ENCODE assay signal across 8 mouse cellular contexts in genomic region chr17:27028284-27028795, GRCm38 (mm10). TPM values are rescaled to one million over a fixed set of nuclear protein-coding genes. Genes with fewer than 3 reads are reported as not detected.
DNase-seq lines count a peak whose midpoint lies in the region; ATAC-seq and TF ChIP-seq lines count a peak whose summit lies in the region.

No protein-coding gene starts in this region.

- no peaks in the 10 kb centered on the region for H3K27me3 ChIP-seq in heart, embryonic 12.5 days (replicated peaks)
- no peaks in the 10 kb centered on the region for H3K27me3 ChIP-seq in kidney, postnatal 0 days (ENCODE audit: insufficient read depth, low read length)
- H3K27me3 ChIP-seq in liver, embryonic 11.5 days (replicated peaks; ENCODE audit: control insufficient read depth, insufficient read depth, low read length) = no peaks in the 10 kb centered on the region
- H3K27me3 ChIP-seq in stomach, embryonic 14.5 days (ENCODE audit: control insufficient read depth, insufficient read depth, low read length) = no peaks in the 10 kb centered on the region

- DNase-seq in B cell, adult 2 months = peak; percentile 88 to 90
- DNase-seq in brain, adult 2 months (ENCODE audit: low read depth, low spot score) = peak; percentile 95
- DNase-seq in kidney, postnatal 0 days (ENCODE audit: low spot score) = peak; percentile 96
- DNase-seq in liver, embryonic 11.5 days (ENCODE audit: low spot score) = peak; percentile 92
- peak; percentile 87 for DNase-seq in naive thymus-derived CD4-positive, alpha-beta T cell, adult 2 months (ENCODE audit: low read depth)

- peaks cover 30% of the 10 kb centered on the region for H3K36me3 ChIP-seq in heart, embryonic 12.5 days
- peaks cover 16% of the 10 kb centered on the region; the same call in 1 of the 2 replicates for H3K36me3 ChIP-seq in kidney, postnatal 0 days (ENCODE audit: insufficient read depth, low read length)
- peaks cover 12% of the 10 kb centered on the region for H3K36me3 ChIP-seq in liver, embryonic 11.5 days (ENCODE audit: control insufficient read depth, insufficient read depth, low read length)
- peaks cover 11% of the 10 kb centered on the region for H3K36me3 ChIP-seq in stomach, embryonic 14.5 days (ENCODE audit: control insufficient read depth, insufficient read depth, low read length)

- H3K9me3 ChIP-seq in heart, embryonic 12.5 days (replicated peaks) = no peaks in the 10 kb centered on the region
- no peaks in the 10 kb centered on the region for H3K9me3 ChIP-seq in kidney, postnatal 0 days (replicated peaks; ENCODE audit: low read length)
- no peaks in the 10 kb centered on the region for H3K9me3 ChIP-seq in liver, embryonic 11.5 days (ENCODE audit: control insufficient read depth, low read length)
- no peaks in the 10 kb centered on the region for H3K9me3 ChIP-seq in stomach, embryonic 14.5 days (ENCODE audit: control insufficient read depth, low read depth, low read length)

- H3K4me3 ChIP-seq in heart, embryonic 12.5 days = peak overlapping the region; percentile 79
- H3K4me3 ChIP-seq in kidney, postnatal 0 days (replicated peaks; ENCODE audit: low read depth, low read length) = peak overlapping the region; percentile 78
- peak overlapping the region; percentile 69 for H3K4me3 ChIP-seq in liver, embryonic 11.5 days (ENCODE audit: low read depth, low read length)
- peak overlapping the region; percentile 84 for H3K4me3 ChIP-seq in stomach, embryonic 14.5 days (ENCODE audit: low read depth, low read length)

- peak; percentile 90 for TF ChIP-seq CTCF in kidney, postnatal 0 days (IDR thresholded peaks at IDR 0.05; ENCODE audit: low read depth)

- peak overlapping the region; percentile 91 for H3K4me2 ChIP-seq in heart, embryonic 12.5 days
- peak overlapping the region; percentile 96 for H3K4me2 ChIP-seq in kidney, postnatal 0 days (ENCODE audit: low read length)
- peak overlapping the region; percentile 88 for H3K4me2 ChIP-seq in liver, embryonic 11.5 days
- H3K4me2 ChIP-seq in stomach, embryonic 14.5 days (replicated peaks; ENCODE audit: low read depth, low read length) = peak overlapping the region; percentile 77

- peaks cover 31% of the 10 kb centered on the region for H3K4me1 ChIP-seq in heart, embryonic 12.5 days (replicated peaks)
- 0 out of 2 replicates have a peak, but pooled peaks cover 7% of the 10 kb centered on the region for H3K4me1 ChIP-seq in kidney, postnatal 0 days (replicated peaks; ENCODE audit: insufficient read depth, low read length)
- H3K4me1 ChIP-seq in liver, embryonic 11.5 days (replicated peaks; ENCODE audit: control insufficient read depth, insufficient read depth, low read length) = peaks cover 24% of the 10 kb centered on the region
- peaks cover 12% of the 10 kb centered on the region; the same call in 1 of the 2 replicates for H3K4me1 ChIP-seq in stomach, embryonic 14.5 days (ENCODE audit: control insufficient read depth, insufficient read depth, low read length)

- H3K27ac ChIP-seq in heart, embryonic 12.5 days (ENCODE audit: poor library complexity, severe bottlenecking) = peak overlapping the region; percentile 73
- H3K27ac ChIP-seq in kidney, postnatal 0 days = peak overlapping the region; percentile 85
- peak overlapping the region; percentile 36 for H3K27ac ChIP-seq in liver, embryonic 11.5 days (ENCODE audit: low read depth, low read length)
- peak overlapping the region; percentile 69; the same call in 1 of the 2 replicates for H3K27ac ChIP-seq in stomach, embryonic 14.5 days (ENCODE audit: low read length)

- WGBS in heart, embryonic 12.5 days = 0% methylated on average over 19 of the region's 19 CpGs
- under 1% methylated on average over 19 of the region's 19 CpGs for WGBS in kidney, postnatal 0 days
- 2% methylated on average over 18 of the region's 19 CpGs for WGBS in liver, embryonic 11.5 days
- WGBS in stomach, embryonic 14.5 days = under 1% methylated on average over 19 of the region's 19 CpGs

- peak; percentile 90 for ATAC-seq in erythroblast, adult 5-6 weeks (replicated peaks; ENCODE audit: low FRiP score, poor library complexity, severe bottlenecking)
- ATAC-seq in heart, embryonic 12.5 days (ENCODE audit: insufficient number of reproducible peaks, low FRiP score) = peak; percentile 74
- ATAC-seq in kidney, postnatal 0 days (replicated peaks; ENCODE audit: low FRiP score, low read depth) = peak; percentile 74
- peak; percentile 82 for ATAC-seq in liver, embryonic 11.5 days (replicated peaks; ENCODE audit: low FRiP score)
- peak; percentile 76 for ATAC-seq in stomach, embryonic 14.5 days (ENCODE audit: insufficient number of reproducible peaks, insufficient read depth, low FRiP score, low read depth)

- peak overlapping the region; percentile 96 for H3K9ac ChIP-seq in heart, embryonic 12.5 days
- H3K9ac ChIP-seq in kidney, postnatal 0 days (ENCODE audit: low read depth, low read length) = peak overlapping the region; percentile 93
- peak overlapping the region; percentile 80 for H3K9ac ChIP-seq in liver, embryonic 11.5 days (ENCODE audit: low read depth, low read length)
- H3K9ac ChIP-seq in stomach, embryonic 14.5 days (replicated peaks; ENCODE audit: low read depth, low read length) = peak overlapping the region; percentile 96

RNA-seq across cellular contexts. Expression of gene Bak1, which starts 0.5 kb away (rescaled TPM):
- total RNA-seq in erythroblast, adult 5-6 weeks (2015; ENCODE audit: low replicate concordance) = 28.6 and 38.5 TPM in 2 replicates
- 6.7 and 17.0 TPM in 2 replicates for total RNA-seq in erythroblast, adult 5-6 weeks (2017; ENCODE audit: low replicate concordance)
- polyA plus RNA-seq in heart, embryonic 12.5 days (2016; fragmentation: Nextera tagmentation; extraction: Ambion mirVana) = 4.3 and 5.8 TPM in 2 replicates
- polyA plus RNA-seq in kidney, postnatal 0 days (2015; fragmentation: Nextera tagmentation; extraction: Ambion mirVana) = 6.3 and 6.7 TPM in 2 replicates
- 10.8 and 11.3 TPM in 2 replicates for polyA plus RNA-seq in liver, embryonic 11.5 days (2014; fragmentation: Nextera tagmentation; extraction: Ambion mirVana)
- polyA plus RNA-seq in stomach, embryonic 14.5 days (2014; fragmentation: Nextera tagmentation; extraction: Ambion mirVana) = 8.6 and 10.4 TPM in 2 replicates

RNA-seq across cellular contexts. Expression of gene Itpr3, which starts 28.8 kb away (rescaled TPM):
- 0.42 and 1.2 TPM in 2 replicates for total RNA-seq in erythroblast, adult 5-6 weeks (2015; ENCODE audit: low replicate concordance)
- total RNA-seq in erythroblast, adult 5-6 weeks (2017; ENCODE audit: low replicate concordance) = 1.1 and 1.4 TPM in 2 replicates
- 3.1 and 4.4 TPM in 2 replicates for polyA plus RNA-seq in heart, embryonic 12.5 days (2016; fragmentation: Nextera tagmentation; extraction: Ambion mirVana)
- polyA plus RNA-seq in kidney, postnatal 0 days (2015; fragmentation: Nextera tagmentation; extraction: Ambion mirVana) = 4.1 and 4.2 TPM in 2 replicates
- 1.8 and 2.0 TPM in 2 replicates for polyA plus RNA-seq in liver, embryonic 11.5 days (2014; fragmentation: Nextera tagmentation; extraction: Ambion mirVana)
- polyA plus RNA-seq in stomach, embryonic 14.5 days (2014; fragmentation: Nextera tagmentation; extraction: Ambion mirVana) = 11.5 and 13.3 TPM in 2 replicates

RNA-seq across cellular contexts. Expression of gene Zbtb9, which starts 55.4 kb away (rescaled TPM):
- 1.3 TPM in 1 of 2 replicates, not detected in the other for total RNA-seq in erythroblast, adult 5-6 weeks (2015; ENCODE audit: low replicate concordance)
- total RNA-seq in erythroblast, adult 5-6 weeks (2017; ENCODE audit: low replicate concordance) = 5.3 and 6.0 TPM in 2 replicates
- 10.3 and 10.7 TPM in 2 replicates for polyA plus RNA-seq in heart, embryonic 12.5 days (2016; fragmentation: Nextera tagmentation; extraction: Ambion mirVana)
- polyA plus RNA-seq in kidney, postnatal 0 days (2015; fragmentation: Nextera tagmentation; extraction: Ambion mirVana) = 11.1 and 12.1 TPM in 2 replicates
- 9.7 and 9.9 TPM in 2 replicates for polyA plus RNA-seq in liver, embryonic 11.5 days (2014; fragmentation: Nextera tagmentation; extraction: Ambion mirVana)
- 9.8 and 10.5 TPM in 2 replicates for polyA plus RNA-seq in stomach, embryonic 14.5 days (2014; fragmentation: Nextera tagmentation; extraction: Ambion mirVana)

Comparison
In these comparisons a context has a peak if more than half of its experiments do, and no peak if none do; other contexts are left out.
1. Peak in every context shown above with its lines: DNase-seq, ATAC-seq, H3K4me3 ChIP-seq and H3K27ac ChIP-seq.